Mouse (Mus musculus) ovary, postnatal 10 days (tissue): ENCODE results near the gene Prr3.
"Not testable (repeated sequence)": the region's sequence is repeated elsewhere in the genome, so short reads cannot be mapped to it uniquely, and the experiment has no call there.

ENCODE experiments used
- DNase-seq: peaks from one replicate; pipeline ENCODE4 v3.0.0; 2022; ENCODE audit warnings: low spot score

Gene Prr3

GRCm38 (mm10) chr17:35937700-35938348 is 42.2 kb downstream of the Prr3 start:
- DNase-seq, result no peak

- not testable (repeated sequence) for DNase-seq
These were observed 44.3 kb downstream of the Prr3 start for GRCm38 (mm10) chr17:35935763-35936162.

- no peak for DNase-seq
These were observed 47.4 kb downstream of the Prr3 start for GRCm38 (mm10) chr17:35932608-35933007.

GRCm38 (mm10) chr17:35930627-35931026 is 49.4 kb downstream of the Prr3 start:
- no peak for DNase-seq

GRCm38 (mm10) chr17:35929534-35929933 is 50.5 kb downstream of the Prr3 start:
- DNase-seq, result no peak

- no peak for DNase-seq
These were observed 52.6 kb downstream of the Prr3 start for GRCm38 (mm10) chr17:35927471-35927870.

GRCm38 (mm10) chr17:35923281-35923680 is 56.8 kb downstream of the Prr3 start:
- DNase-seq, result no peak

GRCm38 (mm10) chr17:35922566-35922965 is 57.5 kb downstream of the Prr3 start:
- no peak for DNase-seq
